Mouse (Mus musculus) lung, postnatal 10 days (tissue): ENCODE data around the gene Zfp27.
A peak's percentile ranks its signal among the peaks of the same experiment; 100 is the strongest.

ENCODE experiments used
- DNase-seq: peaks from one replicate; pipeline ENCODE4 v3.0.0; 2021

Gene Zfp27

GRCm38 (mm10) chr7:29905966-29906681 lies at the start of gene Zfp27:
Gene Zfp27, minus strand, starts transcription at chr7:29906572.
- peak; percentile 72 for DNase-seq

DNA sequence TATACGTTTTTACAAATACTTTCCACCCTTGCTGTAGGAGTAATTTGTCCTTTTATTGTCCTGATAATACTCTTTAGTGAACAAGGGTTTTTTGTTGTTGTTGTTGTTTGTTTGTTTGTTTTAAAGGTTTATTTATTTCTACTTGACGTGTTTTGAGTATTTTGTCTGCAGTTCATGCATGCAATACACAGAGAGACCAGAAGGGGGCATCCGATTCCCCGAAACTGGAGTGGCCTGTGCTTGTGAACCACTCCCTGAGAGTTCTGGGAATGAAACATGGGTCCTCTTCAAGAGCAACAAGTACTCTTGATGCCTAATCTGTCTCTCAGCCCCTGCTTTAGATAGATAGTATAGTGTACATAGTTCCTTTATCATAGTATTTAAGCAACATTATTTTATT lies 48.4 kb upstream of the Zfp27 start:
- DNase-seq, result peak; percentile 72

DNA sequence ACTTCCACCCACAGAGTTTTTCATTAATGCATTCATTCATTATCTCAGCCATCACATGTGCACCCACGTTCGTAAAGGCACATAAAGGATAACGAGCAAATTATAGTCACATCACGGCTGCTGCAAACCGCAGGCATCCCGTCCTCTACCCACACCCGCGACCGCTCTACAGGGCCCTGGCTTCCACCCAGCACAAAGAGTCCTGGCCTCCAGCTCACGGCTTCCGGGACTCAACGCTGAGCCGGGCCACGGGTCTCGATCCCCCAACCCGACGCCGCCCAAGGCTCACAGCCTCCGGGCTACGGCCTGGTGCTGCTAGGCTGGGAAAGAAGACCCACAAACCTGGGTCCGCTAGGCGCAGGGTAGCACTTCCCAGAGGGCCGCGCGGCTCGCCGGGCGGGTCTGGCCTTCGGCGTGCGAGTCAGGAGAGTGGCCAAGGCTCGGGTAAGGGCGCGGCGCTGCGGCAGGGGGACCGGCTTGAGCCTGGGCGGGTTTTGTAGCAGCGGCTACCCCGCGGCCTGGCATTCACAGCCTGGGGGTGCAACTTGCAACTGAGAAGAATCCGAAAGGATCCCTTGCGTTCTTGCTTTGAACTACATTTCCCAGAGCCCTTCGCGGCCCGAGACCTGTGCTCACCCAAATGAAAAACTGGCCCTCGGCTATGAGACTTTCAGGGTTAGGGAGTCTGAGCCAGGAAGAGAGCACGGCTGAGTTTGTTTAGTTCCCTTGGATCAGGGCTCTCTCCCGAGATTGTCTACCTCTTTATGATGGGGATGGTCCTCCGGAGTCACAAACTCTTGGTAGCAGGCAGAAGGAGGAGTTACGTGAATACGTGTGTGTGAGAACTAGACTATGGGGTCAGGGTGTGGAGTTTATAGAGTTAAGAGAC lies 47.4 kb upstream of the Zfp27 start, which contains the start of gene Zfp74:
Zfp74 (minus strand) TSS at position 577 of the 889 bp plus-strand sequence.
- DNase-seq, result peak; percentile 89

GRCm38 (mm10) chr7:29953086-29953485 lies 46.7 kb upstream of the Zfp27 start:
- DNase-seq, result no peak

DNA sequence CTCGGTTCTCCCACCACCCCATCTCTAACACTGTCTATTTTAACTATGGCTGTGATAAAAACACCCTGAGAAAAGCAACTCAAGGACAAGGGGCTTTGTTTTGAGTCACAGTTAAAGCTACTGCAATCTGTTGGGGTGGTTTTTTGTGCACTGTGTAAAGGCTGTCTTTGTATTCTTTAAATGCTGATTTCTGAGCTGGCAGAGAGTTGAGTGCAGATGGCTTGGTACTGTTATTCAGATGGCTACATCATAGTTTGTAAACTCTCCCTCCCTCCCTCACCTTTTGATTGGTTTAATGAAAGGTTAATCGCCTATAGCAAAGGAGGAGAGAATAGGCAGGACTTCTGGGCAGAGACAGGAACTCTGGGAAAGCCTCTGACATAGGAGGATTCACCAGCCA lies 37.8 kb upstream of the Zfp27 start:
- no peak for DNase-seq

DNA sequence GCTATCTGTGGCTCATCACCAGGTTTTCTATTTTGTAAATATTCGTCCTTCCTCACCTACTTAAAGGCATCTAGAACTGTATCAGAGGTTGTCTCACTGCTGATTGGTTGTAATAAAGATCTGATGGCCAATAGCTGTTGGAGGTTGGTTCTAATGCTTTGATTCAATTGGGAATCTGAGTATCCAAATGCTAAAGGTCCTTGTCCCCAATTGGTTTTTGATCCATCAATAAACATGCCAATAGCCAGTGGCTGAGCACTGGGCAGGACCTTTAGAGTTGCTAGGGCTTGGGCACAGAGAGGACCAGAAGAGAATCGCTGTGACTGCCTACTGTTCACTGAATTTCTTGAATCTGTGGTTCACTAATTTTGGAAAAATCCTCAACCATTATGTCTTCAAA lies 37.3 kb upstream of the Zfp27 start:
- DNase-seq, result no peak

DNA sequence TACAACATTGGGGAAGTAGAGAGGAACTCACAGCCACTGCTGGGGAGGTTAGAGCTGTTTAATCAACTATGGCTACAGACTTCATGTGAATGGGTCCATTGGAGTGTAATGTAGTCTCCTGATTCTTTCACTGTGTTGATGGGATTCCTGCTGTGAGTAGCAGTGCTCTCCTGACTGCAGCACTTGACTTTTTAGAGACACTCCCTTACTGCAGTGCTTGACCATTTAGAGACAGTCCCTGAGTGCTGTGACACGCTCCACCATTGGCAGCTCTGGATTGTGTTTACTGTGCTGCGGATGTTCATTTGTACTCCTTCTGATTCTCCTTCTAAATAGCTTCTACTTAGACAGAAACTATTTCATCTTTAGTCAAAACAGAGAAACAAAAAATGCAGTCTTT lies 36.4 kb upstream of the Zfp27 start:
- DNase-seq, result peak; percentile 19

DNA sequence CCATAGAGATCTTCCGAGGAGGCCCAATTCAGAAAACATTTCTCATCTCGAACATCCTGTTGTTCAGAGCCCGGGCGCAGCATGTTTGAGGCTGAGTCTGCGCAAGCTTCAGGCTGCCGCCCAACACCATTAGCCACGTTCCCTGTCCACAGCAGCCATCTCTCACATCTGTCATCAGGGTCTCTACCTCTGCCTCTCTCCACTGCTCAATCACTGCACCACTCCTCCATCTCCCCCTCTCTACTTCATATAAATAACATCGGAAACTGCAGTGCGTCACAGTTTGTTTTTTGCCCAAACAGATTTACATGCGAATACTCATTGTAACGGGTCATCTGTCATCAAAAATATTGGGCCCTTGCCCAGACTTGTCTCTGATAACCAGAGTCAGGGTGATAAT lies 34.7 kb upstream of the Zfp27 start:
- peak; percentile 41 for DNase-seq

- DNase-seq, result no peak
Observed at GRCm38 (mm10) chr7:29938856-29939255, 32.5 kb upstream of the Zfp27 start.

DNA sequence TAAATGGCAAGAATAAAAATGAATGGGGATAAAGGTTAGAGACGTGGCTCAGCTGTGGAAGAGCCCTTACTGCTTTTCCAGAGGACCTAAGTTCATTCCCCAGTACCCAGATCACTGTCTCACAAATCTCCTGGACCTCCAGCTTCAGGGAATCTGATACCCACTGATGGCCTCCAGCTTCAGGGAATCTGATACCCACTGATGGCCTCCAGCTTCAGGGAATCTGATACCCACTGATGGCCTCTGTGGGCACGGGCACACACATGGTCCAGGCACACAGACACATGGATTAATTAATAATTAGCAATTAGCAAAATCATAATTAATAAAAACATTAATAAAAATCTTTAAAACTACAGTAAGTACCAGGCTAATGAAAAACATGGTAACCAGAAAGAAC lies 16.4 kb upstream of the Zfp27 start:
- no peak for DNase-seq

GRCm38 (mm10) chr7:29921439-29922093 lies 15.2 kb upstream of the Zfp27 start:
- DNase-seq, result no peak

DNA sequence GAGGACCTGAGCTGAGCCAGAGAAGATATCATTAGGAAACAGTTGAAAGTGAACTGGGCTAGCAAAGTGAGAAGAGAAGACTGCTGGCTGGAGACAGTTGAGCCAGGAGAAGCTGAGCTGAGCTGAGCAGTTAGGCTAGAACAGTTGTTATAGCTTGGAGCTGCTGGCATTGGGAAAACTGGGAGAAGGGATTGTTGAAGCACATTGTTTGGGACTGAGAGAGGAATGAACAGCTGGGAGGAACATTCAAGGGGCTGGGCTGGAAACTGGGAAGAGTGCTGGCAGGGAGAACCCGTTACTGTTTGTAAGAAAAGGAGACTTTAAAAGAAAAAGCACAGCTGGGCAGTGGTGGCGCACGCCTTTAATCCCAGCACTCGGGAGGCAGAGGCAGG lies 11.7 kb upstream of the Zfp27 start:
- peak; percentile 64 for DNase-seq

GRCm38 (mm10) chr7:29917371-29918061 lies 11.1 kb upstream of the Zfp27 start:
- no peak for DNase-seq

- no peak for DNase-seq
Observed at GRCm38 (mm10) chr7:29912172-29912571, 5.8 kb upstream of the Zfp27 start.

DNA sequence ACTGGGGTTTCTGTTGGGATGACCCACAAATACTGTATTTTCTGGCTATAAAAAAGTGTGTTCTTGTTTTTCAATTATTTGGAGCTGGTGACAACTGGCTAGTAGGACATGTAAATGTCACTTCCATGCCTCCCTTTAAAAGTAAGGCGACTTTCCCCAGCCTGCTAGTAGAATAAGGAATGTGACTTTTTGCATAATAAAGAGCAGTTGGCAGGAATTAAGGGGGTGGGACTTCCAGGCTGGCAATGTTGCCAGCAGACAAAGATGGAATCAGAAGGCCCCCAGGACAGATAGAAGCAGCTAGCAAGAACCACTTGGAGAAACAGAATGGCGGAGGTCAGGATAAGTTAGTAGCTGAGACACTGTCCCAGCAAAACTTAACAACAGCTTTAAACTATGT lies 3.9 kb upstream of the Zfp27 start:
- DNase-seq, result peak; percentile 4

GRCm38 (mm10) chr7:29908130-29908950 lies 2.0 kb upstream of the Zfp27 start, which contains the start of gene Zfp383:
Gene Zfp383, plus strand, starts transcription at chr7:29908223.
- DNase-seq, result peak; percentile 91

DNA sequence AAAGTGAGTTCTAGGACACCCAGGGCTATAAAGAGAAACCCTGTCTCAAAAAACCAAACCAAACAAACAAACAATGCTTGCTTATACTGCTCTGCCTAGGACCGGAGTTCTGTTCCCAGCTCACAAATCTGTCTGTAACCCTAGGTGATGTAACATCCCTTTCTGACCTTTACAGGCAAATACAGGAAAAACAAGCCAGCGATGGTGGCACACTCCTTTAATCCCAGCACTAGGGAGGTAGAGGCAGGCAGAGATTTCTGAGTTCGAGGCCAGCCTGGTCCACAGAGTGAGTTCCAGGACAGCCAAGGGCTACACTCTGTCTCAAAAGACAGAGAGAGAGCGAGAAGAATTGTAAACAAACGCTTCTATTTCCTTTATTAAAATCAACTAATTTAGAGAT lies 834 bp upstream of the Zfp27 start:
- DNase-seq, result no peak

DNA sequence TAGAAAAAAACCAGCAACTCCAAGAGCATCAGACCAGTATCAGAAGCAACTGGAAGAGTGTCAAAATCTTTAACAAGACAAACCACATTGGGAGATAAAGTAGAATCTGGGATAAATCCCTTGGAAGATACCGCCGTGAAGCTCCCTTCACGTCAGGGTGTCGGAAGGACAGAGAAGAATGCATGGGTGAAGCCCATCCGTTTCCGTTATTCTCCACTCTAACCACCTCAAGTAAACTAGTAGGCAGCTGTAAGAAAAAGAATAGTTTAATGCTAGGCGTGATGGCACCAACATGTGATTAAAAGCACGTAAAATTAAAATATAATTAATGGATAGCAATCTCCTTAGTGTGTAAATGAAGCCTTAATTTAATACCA lies 298 bp upstream of the Zfp27 start:
- DNase-seq, result no peak

- DNase-seq, result no peak
Observed at GRCm38 (mm10) chr7:29904101-29904500, 2.3 kb downstream of the Zfp27 start.

DNA sequence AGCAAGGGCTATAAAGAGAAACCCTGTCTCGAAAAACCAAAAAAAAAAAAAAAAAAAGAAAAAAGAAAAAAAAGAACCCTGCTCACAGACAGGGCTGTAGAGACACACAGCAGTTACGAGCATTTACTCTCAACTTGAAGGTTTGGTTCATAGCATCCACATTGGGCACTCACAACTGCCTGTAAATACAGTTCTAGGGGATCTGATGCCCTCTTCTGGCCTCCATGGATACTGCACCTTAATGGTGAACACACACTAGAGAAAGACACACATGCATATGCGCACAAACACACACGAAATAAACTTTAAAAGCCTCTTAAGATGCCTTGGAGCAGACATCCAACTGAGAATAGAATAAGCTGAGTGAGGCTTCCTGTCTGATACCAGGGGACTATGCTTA lies 8.0 kb downstream of the Zfp27 start:
- DNase-seq, result no peak

DNA sequence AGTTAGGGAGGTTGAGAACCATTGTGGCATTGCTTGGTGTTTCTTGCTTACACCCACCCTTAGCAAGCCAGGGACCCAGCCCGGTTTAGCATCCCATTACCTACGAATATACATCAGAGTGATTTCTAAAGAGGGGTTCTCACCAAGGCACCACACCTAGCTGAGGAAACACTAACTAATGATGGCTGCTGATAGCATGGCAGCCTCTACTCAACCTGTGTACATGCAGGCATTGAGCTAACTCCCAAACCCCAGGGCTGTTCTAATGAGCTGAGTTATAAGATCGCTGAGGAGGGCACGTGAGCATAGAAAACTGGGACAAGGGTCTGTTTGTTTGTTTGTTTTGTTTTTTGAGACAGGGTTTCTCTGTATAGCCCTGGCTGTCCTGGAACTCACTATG lies 13.6 kb downstream of the Zfp27 start:
- DNase-seq, result no peak

- no peak for DNase-seq
Observed at GRCm38 (mm10) chr7:29890501-29890900, 15.9 kb downstream of the Zfp27 start.
